Mouse (Mus musculus) cerebral cortex, adult 2 months (tissue): ENCODE results near the gene Xpnpep3.

Experiments
- WGBS: fragments of 180-500 bp; shearing (Covaris S2); methylation state at CpG from one replicate; pipeline ENCODE4 v1.1.7; 2018; 5-methylcytosine and 5-hydroxymethylcytosine counted together

The Xpnpep3 gene

DNA sequence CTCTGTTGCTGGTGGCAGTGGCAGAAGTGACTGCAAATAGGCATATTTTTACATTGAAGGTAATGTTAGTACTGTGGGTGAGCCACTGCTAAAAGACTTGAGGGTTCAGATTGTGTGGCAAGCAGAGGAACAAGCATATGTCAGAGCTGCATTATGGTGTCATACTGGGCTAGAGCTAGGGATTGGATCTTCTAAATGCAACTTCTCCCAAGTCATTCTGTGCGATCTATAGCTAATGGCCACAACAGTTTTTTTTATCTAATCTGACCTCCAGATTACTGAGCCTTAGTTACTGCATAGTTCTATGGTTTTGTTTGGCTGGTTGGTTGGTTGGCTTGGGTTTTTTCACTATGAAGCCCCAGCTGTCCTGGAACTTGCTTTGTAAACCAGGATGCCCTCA lies 8.3 kb downstream of the Xpnpep3 start, which contains the start of gene Dnajb7:
Gene Dnajb7, minus strand, starts transcription at position 101 of the 400 bp plus-strand sequence.
- WGBS = 97% methylated on average over 1 of the region's 1 CpGs

DNA sequence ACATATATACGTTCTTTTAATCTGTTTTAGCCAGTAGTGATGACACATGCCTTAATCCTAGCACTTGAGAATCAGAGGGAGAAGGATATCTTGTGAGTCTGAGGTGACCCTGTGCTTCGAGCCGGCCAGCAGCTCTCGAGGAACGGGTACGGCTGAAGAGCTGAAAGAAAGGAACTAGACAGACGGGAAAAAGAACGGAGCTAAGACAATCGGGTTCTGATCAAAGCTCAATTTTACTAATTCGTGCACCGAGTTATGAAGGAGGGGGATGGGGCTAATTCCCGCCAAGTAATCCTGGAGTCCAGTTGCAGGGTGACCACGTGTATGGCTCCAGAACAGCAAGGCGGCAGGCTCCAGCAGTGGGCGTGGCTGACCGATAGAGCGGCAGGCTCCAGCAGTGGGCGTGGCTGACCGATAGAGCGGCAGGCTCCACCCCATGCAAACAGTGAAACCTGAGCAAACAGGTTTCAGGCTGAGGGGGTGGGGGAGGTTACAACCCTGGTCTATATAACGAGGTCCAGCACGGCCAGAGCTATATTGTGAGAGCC lies 16.9 kb downstream of the Xpnpep3 start:
- whole genome bisulfite sequencing = 15% methylated on average over 22 of the region's 22 CpGs

DNA sequence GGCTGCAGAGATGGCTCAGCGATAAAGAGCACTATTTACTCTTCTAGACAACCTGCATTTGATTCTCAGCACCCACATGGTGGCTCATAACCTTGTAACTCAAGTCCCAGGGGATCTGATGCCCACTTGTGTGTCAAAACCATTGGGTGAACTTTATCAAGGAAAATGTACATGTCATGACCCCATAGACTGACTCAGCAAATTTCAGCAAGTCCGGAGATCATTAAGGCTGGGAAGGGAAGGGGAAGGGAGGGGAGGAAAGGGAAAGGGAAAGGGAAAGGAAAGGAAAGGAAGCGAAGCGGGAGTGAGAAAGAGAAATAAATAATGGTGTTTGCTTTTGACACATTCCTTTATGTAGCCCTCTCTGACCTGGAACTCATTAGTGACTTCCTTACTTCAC lies 18.1 kb downstream of the Xpnpep3 start:
- WGBS = 93% methylated on average over 4 of the region's 4 CpGs

DNA sequence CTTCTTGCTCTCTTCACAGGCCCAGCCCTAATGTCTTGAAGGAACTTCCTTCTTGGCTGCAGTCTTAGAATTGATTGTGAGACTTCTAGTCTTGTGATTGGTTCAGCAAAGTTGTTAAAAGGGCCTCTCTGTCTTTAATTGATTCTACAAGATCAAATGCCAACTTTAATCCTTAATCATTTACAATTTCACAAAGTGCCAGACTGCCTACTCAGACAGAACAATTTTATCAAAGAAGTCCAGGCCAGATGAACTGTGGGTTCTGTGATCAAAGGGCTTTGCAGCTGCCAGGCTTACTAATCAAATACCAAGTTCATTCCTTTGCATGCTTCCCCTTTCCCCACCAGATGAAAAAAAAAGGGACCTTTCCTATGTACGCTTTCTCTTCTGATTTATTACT lies 21.5 kb downstream of the Xpnpep3 start:
- 60% methylated on average over 1 of the region's 1 CpGs for WGBS

DNA sequence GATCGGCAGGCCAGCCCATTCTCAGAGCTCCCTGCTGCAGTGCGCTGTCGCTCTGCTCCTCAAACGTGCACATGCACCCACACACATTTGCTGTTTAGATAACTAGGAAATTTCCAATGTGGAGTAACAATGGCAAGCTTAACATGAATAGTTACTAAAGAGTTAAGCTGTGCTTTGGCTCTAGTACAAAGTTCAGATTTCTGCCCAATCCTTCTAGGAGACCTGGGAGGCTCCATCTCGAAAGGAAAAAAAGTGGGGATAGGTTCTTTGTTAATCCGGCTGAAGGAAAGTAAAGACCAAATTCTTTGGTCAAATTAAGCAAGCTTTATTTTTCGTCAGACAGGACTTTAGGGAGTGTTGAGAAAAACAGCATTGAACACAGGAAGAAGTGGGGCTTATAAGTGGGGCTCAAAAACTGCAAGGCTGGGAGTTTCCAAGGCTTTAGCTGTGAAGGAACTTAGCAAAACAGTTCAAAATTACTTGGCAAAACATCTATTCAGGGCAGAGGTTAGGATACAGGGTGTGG lies 22.3 kb downstream of the Xpnpep3 start:
- WGBS = 50% methylated on average over 7 of the region's 7 CpGs

DNA sequence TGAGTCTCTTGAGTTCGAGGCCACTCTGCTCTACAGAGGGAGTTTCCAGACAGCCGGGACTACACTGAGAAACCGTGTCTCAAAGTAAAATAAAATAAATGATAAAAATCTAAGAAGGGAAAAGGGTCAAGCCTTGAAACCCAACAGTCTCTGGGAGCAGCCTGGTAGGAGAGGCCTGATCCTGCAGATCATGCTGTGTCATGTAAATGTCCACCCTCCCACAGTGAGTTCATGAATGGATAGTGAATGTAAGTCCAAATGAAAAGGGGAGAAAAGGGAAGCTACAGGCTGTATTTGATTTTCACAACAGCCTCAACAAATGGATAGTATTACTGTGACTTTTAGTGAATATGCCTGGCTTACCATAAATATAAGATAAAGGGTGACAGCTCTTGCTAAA lies 25.4 kb downstream of the Xpnpep3 start:
- 93% methylated on average over 3 of the region's 3 CpGs for WGBS

DNA sequence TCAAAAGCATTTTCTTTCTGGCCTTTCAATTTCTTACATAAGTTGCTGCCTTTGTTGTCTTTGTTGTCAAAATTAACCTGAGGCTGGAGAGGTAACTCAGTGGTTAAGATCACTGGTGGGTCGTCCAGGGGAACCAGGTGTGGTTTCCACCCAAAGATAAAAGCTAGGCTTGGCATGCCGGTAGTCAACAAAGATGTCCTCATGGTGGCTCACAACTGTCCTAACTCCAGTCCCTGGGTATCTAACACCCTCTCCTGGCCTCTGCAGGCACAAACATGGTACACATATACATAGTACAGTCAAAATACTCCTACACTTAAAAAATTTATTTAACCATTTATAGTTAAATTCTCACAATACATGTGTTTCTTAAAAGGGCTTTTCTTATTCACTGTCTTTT lies 28.0 kb downstream of the Xpnpep3 start:
- WGBS = 78% methylated on average over 2 of the region's 2 CpGs

DNA sequence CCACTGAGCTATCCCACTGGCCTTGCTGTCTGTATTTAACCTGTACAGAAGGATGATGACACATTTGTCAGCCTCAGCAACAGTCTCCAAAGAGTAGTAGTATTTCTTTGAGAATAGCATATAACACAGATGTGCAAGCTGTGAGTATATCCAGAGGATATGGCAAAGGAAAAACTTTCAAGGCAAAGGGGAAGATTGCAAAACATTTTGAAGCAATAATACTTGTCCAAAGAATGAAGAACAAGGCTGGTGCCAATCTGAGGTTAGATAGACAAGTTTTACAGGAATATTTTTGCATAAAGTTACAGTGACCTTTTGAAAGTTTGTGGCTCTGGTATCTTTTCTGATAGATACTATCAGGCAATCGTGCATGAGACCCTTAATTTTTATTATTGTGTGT lies 31.3 kb downstream of the Xpnpep3 start:
- 84% methylated on average over 1 of the region's 1 CpGs for WGBS

DNA sequence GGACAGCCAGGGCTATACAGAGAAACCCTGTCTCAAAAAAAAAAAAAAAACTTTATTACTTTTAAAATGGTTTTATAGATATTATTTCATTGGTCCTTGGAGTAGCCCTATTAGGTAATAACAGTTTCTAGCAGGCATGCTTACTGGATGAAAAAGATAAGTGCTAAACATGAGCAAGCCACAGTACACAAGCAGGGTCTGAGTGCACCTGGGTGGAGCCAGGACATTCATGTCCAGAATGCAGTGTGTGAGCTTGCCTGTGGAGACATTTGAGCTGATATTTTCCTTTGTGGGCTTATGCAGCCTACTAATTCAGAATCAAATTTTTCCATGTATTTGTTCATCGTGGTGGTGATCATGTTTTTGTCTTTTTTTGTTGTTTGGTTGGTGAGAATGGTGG lies 38.4 kb downstream of the Xpnpep3 start:
- 95% methylated on average over 1 of the region's 1 CpGs for WGBS

DNA sequence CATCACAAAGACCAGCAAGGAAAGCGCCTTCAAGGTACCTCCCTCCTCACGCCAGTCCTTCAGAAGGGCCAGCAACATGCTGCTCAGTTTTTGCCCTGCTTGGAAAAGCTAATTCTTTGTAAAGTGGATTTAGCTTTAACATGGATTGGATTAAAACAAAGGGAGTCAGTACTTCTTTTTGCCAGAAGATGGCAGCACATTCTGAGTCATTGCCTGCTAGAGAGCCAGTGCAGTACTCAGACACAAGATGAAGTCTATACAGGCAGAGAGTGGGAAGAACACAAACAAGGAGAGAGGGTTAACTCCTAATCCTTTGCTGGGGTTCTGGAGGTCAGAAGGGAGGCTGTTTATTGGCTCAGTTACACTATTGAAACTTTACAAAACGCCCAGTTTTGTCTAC lies 48.5 kb downstream of the Xpnpep3 start:
- WGBS = 37% methylated on average over 3 of the region's 3 CpGs

DNA sequence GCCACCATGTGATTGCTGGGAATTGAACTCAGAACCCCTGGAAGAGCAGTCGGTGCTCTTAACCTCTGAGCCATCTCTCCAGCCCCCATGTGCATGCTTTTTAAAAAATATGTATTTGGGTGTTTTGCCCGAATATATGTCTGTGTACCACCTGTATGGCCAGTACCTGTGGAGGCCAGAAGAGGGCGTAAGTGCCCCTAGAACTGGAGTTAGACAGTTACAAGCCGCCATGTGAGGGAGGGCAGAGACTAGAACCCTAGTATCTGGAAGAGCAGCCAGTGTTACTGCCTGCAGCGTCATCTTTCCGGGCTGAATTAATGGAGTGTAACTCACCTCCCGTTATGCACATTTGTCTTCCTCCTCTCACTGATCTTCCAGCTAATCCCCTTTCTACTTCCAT lies 61.6 kb downstream of the Xpnpep3 start:
- WGBS = 85% methylated on average over 7 of the region's 7 CpGs

DNA sequence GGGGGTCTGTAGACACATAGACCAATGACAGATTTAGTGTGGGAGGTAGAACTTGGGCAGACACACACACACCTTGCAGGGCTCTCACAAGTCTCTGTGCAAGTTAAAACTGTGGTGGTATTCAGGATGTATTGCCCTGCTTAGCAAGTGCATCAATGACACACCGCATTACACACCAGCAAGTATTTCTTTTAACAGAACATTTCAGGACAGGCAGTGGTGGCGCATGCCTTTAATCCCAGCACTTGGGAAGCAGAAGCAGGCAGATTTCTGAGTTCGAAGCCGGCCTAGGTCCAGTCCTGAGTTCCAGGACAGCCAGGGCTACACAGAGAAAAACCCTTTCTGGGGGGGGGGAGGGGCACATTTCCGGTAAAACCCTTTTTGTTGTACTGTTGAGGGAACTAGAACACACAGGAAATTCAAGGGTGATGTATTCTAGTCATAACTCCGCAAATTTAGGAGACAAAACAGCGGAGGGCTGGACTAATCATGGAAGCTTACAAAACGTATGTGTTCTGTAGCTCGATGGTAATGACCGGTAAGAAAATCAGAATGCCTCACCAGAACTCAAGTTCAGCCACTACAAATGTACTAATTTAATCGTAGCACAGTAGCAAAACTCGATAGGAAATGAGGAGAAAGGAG lies 65.2 kb downstream of the Xpnpep3 start:
- 60% methylated on average over 12 of the region's 12 CpGs for WGBS

DNA sequence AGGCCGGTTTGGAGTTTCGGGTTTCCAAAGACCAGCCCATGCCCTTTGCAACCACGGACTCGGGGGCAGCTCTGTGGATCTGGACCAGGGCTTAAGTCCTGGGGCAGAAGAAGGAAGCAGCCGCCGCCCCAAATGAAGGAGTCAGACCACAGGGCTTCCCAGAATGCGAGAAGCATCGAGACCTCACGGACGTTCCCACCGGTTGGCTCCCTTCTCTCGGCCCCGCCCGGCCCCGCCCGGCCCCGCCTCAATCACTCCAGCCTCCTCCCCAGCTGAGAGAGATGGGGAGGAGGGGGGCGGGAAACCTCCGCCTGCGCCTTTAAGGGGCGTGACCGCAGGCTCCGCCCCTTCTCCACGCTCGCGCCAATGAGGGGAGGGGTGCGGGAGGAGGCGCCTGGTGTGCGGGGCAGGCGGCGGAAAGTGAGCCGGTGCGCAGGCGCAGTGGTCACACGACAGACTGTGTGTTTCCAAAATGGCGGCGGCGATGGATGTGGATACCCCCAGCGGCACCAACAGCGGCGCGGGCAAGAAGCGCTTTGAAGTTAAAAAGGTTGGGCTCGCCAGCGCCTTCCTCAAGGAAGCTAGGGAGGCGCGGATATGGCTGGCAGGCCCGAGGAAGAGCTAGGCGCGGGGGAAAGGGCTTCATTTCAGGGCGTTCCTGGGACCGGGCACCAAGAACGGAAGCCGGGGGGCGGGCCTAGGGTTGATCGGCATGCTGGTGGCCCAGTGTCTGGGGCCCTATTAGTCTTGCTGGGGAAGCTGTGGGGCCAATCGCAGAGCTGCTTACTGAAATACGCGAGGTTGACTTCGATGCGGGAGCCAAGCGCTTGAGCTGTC lies 66.2 kb downstream of the Xpnpep3 start, which contains the start of gene Rbx1:
Gene Rbx1, plus strand, starts transcription at position 396 of the 837 bp plus-strand sequence.
- under 1% methylated on average over 62 of the region's 62 CpGs for WGBS

DNA sequence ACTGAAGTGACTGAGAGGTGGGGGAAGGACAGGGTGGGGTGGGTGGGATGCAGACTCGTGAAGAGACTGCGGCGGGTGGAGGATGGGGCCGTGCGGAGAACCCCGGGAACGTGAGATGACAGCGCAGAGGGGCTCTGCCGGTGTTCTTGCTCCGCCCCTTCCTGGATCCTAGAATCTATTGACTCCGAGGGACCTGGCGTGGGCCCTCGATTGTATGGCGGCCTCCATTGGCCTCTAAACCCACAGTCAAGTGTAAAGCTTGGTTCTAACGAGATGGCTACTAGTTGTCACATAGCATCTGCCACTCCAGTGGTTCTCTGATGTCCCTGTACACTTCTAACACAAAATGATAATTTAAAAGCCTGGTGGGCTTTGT lies 66.8 kb downstream of the Xpnpep3 start:
- under 1% methylated on average over 15 of the region's 15 CpGs for WGBS

DNA sequence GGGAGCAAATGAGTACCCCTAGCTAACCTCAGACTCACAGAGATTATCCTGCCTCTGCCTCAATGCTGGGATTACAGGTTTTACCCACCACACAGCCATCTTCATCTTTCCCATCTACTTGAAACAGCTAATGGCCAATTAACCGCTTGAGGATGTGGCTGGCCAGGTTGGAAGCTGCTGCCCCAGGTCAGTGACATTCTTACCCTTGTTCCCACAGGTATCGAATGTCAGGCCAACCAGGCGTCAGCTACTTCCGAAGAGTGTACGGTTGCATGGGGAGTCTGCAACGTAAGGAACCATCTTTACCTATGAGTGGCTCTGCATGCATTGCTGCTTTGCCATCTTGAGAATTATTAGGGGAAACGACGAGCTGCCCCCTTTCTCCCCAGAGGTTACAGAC lies 70.8 kb downstream of the Xpnpep3 start:
- 86% methylated on average over 8 of the region's 8 CpGs for WGBS

DNA sequence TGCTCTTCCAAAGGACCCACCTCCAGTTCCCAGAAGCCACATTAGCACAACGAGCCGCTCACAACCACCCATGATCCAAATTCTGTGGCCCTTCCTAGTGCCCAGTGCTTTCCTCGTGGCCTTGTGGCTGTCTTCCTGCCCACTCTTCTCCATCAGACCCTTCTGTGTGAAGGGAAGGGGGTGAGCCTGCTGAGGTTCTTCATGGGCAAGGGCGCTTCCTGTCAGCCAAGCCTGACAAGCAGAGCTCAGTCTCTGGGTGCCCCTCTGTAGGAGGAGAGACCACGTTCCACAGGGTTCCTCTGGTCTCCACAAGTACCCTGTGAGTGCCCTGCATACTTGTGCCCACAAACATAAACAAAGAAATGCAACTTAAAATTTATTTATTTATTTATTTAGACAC lies 72.3 kb downstream of the Xpnpep3 start:
- WGBS = 93% methylated on average over 5 of the region's 5 CpGs

DNA sequence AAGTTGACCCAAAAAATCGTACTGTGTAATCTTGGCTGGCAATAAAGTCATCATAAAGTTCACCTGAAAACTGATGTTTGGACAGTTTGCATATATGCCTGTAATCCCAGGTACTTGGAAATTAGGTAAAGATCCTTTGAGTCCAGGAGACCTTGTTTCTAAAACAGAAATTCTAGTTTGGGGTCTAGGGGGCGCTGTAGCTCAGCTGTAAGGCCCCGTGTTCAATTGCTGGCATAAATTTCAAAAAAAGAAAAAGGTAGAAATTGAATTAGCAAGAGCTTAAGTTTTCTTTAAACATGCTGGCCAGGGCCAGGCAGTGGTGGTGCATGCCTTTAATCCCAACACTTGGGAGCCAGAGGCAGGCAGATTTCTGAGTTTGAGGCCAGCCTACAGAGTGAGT lies 75.7 kb downstream of the Xpnpep3 start:
- WGBS = 29% methylated on average over 3 of the region's 3 CpGs

DNA sequence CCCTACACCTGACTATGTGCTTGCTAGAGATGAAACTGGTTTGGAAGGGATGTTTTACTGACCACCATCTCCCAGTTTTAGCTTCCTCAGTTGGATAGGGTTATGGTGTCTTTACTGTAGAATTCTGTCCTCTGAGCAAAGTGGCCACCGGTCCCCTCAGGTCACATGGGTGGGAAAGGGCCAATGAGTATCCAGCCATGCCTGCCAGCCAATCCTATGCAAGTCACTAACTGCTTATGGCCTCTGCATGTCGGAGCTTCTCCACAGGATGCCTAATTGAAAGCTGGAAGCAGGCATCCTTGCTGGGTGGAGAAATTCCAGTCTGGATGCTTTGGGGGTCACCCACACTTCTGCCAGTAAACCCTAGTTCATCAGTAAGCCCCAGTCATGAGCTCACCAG lies 76.7 kb downstream of the Xpnpep3 start:
- 12% methylated on average over 2 of the region's 2 CpGs for WGBS

DNA sequence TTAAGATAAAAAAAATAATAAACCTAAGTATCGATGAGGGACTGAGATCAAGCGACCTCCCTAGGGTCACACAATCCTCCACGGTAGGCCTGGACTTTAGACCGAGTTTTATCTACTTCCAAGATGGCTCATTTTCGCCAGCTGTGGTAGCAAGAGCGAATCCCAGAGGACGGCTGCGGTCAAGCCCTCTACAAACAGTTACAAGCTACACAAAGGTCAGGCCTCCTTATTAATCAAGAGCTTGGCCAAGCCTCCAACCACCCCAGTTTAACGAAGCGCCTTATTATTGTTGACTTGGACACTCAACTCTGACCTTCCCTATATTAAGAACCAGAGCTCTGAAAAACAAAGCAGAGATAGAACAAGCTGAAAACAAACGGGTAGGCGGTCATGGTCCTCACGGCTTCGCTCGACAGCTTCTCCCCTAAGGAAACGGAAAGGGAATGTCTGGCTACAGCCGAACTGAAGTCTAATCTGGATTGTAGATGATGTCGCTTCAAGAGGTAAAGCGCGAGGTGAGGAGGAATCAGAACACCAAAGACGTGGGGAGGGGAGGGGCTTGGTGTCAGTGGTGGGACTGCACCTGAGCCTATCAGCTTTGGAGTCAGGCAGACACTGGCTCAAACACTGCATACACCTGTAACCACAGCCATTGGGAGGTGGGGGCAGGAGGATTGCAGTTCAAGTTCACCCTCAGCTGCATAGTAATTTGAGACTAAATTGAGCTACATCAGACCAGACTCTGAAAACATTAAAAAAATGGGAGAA lies 79.7 kb downstream of the Xpnpep3 start:
- 80% methylated on average over 21 of the region's 21 CpGs for WGBS

DNA sequence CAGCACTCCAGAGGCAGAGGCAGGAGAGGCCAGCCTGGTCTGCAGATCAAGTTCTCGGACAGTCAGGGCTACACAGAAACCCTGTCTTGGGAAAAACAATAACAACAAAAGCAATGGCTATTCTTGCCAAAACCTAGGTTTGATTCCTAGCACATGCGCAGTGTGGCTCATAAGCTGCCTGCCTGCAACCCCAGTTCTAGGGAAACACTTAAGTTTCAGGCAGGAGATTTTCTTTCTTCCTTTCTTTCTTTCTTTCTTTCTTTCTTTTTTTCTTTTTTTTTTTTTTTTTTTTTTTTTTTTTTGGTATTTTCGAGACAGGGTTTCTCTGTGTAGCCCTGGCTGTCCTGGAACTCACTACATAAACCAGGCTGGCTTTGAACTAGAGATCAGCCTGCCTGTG lies 80.3 kb downstream of the Xpnpep3 start:
- 75% methylated on average over 3 of the region's 3 CpGs for WGBS

DNA sequence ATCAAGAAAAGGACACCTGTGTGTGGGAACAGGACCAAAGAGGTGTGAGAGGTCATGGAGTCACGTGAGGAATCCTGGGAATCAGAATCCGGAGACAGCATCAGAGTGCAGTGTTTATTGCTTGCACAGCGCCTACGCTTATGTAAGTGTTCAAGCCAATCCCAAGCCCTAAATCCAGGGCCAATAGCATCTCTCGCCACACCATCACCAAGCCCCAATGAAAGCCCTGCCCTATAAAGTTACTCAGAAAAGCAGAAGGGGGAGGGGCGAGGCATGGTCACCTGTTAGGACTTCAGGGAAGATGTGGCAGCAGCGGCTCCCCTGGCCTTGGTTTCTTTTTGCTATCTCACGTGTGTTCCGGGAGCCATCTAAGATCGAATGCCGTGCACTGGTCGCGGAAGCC lies 81.0 kb downstream of the Xpnpep3 start:
- 18% methylated on average over 13 of the region's 13 CpGs for WGBS

DNA sequence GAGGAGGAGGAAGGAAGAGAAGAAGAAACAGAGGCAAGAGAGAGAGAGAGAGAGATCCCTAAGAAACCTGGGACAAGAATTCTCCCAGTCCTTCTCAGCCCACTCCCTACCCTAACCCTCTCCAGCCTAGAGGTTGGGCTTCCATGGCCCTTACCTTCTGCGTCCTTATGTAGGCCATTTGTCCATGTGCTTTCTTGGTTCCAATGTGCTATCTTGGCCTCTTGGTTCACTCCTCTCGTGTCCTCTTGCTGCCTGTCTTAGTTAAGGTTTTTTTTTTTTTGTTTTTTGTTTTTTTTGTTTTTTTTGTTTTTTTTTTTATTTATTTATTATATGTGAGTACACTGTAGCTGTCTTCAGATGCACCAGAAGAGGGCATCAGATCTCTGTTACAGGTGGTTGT lies 83.0 kb downstream of the Xpnpep3 start:
- WGBS = 85% methylated on average over 2 of the region's 2 CpGs
